Mouse (Mus musculus): ENCODE results near the gene Fgf10. TPM values are rescaled to one million over a fixed set of nuclear protein-coding genes. Genes with fewer than 3 reads are reported as not detected.

Gene Fgf10
- polyA plus RNA-seq, 1 experiment, result 4.5 TPM

DNA sequence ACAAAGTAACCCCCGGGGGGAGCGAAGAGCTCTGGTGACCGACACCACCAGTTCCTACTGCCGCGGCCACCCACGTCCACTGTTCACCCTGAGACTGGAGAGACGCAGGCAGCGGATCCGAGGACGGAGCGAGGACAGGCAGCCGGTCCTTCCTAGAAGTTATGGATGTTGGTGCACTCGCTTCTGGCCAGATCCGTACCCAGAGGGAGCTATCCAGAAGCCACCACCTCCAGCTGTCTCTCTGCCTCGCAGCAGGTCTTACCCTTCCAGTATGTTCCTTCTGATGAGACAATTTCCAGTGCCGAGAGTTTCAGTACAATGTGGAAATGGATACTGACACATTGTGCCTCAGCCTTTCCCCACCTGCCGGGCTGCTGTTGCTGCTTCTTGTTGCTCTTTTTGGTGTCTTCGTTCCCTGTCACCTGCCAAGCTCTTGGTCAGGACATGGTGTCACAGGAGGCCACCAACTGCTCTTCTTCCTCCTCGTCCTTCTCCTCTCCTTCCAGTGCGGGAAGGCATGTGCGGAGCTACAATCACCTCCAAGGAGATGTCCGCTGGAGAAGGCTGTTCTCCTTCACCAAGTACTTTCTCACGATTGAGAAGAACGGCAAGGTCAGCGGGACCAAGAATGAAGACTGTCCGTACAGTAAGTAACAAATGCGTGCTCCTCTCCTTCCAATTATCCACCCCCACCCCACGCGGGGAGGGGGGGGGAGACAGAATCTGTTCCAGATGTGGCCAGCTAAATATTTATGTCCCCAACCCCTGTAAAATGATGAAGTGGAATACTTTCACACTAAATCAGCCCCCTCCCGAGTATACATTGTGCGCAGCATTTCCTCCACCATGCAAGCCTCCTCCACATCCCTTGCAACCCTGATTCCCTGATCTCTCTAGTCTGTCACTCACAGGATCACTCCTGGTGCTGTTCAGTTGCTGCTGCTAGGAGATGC, 45.8 kb downstream of the Fgf10 start:
- Histone ChIP-seq H3K4me1 (ENCODE audit: control insufficient read depth, insufficient read depth, low read length) (no peaks in the 10 kb centered on the region), H3K4me3 (replicated peaks; ENCODE audit: extremely low read depth, low read depth, low read length) (peak overlapping the region; percentile 66)
- no peak for TF ChIP-seq POLR2A (IDR thresholded peaks at IDR 0.05; ENCODE audit: borderline replicate concordance, extremely low read depth, low read depth, low read length)
- no peak for TF ChIP-seq CTCF (IDR thresholded peaks at IDR 0.05; ENCODE audit: insufficient read depth, low read length)
- WGBS, result 3% methylated on average over 31 of the region's 31 CpGs
- DNase-seq, result peak; percentile 11

DNA sequence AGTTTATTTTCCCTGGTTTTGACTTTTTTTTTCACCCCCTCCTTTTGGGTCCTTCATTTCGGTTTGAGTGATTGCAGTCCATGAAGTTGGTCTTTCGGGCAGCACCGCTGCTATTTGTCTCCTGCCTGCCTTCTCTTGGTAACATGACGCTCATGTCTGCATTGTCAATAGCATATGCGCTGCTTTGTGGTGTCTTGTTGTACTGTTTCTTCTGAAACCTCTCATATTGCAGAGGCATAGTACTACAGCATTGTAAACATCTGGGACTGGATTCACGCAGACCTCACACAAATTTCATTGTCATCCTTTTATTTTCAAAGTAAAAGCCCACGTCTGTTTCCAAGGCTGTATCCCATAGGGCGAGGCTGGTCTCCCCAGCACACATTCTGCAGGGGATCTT, 46.7 kb downstream of the Fgf10 start:
- DNase-seq, result no peak
- Histone ChIP-seq H3K4me3 (replicated peaks; ENCODE audit: extremely low read depth, low read depth, low read length) (peak overlapping the region; percentile 51), H3K4me1 (ENCODE audit: control insufficient read depth, insufficient read depth, low read length) (no peaks in the 10 kb centered on the region)
- WGBS, result 11% methylated on average over 8 of the region's 8 CpGs
- TF ChIP-seq CTCF (IDR thresholded peaks at IDR 0.05; ENCODE audit: insufficient read depth, low read length), result no peak
- TF ChIP-seq POLR2A (IDR thresholded peaks at IDR 0.05; ENCODE audit: borderline replicate concordance, extremely low read depth, low read depth, low read length), result no peak

DNA sequence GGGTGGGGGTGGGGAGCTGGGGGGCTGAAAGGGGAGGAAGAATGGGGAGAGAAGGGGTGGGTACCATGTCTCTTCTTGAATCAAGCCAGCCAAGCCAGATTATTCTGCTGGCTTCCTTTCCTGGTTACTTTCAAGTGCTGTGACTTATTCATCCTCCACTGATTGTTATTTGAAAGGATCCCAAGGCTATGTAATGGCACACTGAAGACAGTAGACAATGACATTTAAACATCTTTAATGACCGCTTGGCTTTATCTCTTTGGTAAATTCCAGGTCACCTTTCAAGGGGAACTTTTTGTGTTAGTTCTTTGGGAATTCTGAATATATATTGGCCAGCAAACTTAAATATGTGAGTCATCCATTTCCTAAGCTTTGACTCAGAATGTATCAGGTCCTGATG, 47.1 kb downstream of the Fgf10 start:
- DNase-seq, result no peak
- Histone ChIP-seq H3K4me1 (ENCODE audit: control insufficient read depth, insufficient read depth, low read length) (no peaks in the 10 kb centered on the region), H3K4me3 (replicated peaks; ENCODE audit: extremely low read depth, low read depth, low read length) (peak overlapping the region; percentile 38)
- WGBS, result 48% methylated on average over 1 of the region's 1 CpGs
- TF ChIP-seq POLR2A (IDR thresholded peaks at IDR 0.05; ENCODE audit: borderline replicate concordance, extremely low read depth, low read depth, low read length), result no peak
- no peak for TF ChIP-seq CTCF (IDR thresholded peaks at IDR 0.05; ENCODE audit: insufficient read depth, low read length)

DNA sequence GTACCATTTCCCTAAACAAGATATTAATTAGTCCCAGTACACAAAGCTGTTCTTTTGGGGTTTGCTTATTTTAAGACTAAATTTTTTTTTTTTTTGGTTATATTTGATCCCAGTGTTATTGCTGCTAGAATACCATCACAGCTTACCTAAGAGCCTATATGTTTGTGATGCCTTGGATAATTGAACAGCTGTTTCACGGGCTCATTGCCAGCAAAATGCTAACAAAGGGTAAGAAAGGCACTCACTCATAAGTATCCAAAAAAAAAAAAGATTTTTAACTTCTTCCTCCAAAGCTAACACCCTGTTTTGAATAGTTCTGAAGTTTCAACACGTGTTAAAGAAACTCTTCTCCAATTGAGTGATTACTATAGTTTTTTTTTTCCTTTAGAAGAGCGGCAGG, 48.8 kb downstream of the Fgf10 start:
- Histone ChIP-seq H3K4me3 (replicated peaks; ENCODE audit: extremely low read depth, low read depth, low read length) (no peak overlapping the region), H3K4me1 (ENCODE audit: control insufficient read depth, insufficient read depth, low read length) (no peaks in the 10 kb centered on the region)
- 34% methylated on average over 3 of the region's 3 CpGs for WGBS
- DNase-seq, result no peak
- TF ChIP-seq POLR2A (IDR thresholded peaks at IDR 0.05; ENCODE audit: borderline replicate concordance, extremely low read depth, low read depth, low read length) (no peak), CTCF (IDR thresholded peaks at IDR 0.05; ENCODE audit: insufficient read depth, low read length) (no peak)

DNA sequence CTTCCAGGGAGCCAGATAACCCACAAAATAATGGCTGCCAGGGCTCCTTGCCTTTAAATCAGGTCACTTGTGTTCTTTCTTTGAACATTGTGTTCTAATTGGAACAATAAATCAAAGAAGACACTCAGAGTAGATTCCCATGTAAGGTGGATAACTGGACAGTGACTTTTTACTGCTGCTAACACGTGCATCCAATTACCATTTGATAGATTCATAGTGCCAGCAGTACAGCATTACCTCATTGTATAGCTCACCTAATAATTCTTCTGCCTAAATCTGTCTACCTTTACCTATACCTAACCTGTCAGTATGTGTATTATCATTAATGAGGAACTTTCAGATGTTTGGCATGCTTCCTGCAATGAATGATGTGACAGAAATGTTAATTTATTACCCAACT, 52.1 kb downstream of the Fgf10 start:
- no peak for TF ChIP-seq POLR2A (IDR thresholded peaks at IDR 0.05; ENCODE audit: borderline replicate concordance, extremely low read depth, low read depth, low read length)
- TF ChIP-seq CTCF (IDR thresholded peaks at IDR 0.05; ENCODE audit: insufficient read depth, low read length), result no peak
- no peak for DNase-seq
- WGBS, result 45% methylated on average over 1 of the region's 1 CpGs
- no peaks in the 10 kb centered on the region for H3K4me1 ChIP-seq (ENCODE audit: control insufficient read depth, insufficient read depth, low read length)
- H3K4me3 ChIP-seq (replicated peaks; ENCODE audit: extremely low read depth, low read depth, low read length), result no peak overlapping the region

DNA sequence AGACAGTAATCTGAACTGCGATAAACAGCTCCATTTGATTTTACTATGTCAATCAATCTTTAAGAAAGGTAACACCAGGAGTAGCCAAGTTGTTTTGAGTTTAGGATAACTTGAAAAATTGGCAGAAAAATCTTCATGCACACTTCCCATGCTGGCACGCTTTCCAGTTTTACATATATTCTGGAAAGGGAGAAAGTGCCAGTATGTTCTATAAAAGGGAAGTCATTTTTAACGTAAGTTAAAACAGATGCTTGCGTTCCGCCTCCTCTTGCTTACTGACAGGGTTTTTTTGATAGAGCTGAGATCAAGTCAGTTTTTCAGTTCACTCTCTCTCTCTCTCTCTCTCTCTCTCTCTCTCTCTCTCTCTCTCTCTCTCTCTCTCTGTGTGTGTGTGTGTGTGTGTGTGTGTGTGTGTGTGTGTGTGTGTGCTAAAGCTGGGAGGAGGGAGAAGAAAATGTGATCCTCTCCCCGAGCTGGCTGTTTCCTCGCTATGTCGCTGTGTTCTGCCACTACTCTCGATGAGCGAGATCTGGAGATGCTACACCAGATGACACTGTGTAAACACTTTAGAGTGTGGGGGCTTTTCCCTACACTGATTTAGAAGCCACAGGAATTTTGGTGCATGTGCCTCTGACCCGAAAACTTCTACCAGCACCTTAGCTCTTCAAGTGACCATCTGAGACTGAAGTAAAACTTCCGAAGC, 62.4 kb downstream of the Fgf10 start:
- no peak overlapping the region for H3K4me3 ChIP-seq (replicated peaks; ENCODE audit: extremely low read depth, low read depth, low read length)
- 32% methylated on average over 12 of the region's 12 CpGs for WGBS

DNA sequence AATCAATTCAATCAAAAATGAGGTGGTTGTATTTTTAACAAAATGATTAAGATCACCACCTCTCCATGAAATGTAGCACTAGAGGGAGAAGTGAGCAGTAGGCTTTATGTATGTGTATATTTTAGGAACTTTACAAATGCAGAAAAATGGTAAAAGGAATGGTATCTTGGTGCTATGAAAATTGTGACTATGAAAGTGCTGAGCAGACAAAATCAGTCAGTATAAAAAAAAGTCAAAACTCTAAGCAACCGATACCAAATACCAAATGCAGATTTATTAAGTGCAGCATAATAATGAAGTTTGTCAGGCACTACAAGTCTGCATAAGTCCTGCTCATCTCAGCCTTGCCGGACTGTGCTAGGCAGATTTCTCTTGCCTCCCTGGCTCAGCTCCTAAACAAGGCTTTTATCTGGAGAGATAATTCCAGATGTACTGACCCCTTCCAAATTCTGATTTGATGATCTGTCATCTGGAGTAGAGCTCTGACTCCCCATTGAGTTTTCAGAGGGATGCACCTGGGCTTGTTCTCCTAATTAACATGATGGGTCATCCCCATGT, 70.3 kb downstream of the Fgf10 start:
- no peaks in the 10 kb centered on the region for H3K4me1 ChIP-seq (ENCODE audit: control insufficient read depth, insufficient read depth, low read length)
- TF ChIP-seq CTCF (IDR thresholded peaks at IDR 0.05; ENCODE audit: insufficient read depth, low read length) (no peak), POLR2A (IDR thresholded peaks at IDR 0.05; ENCODE audit: borderline replicate concordance, extremely low read depth, low read depth, low read length) (no peak)
- no peak overlapping the region for H3K4me3 ChIP-seq (replicated peaks; ENCODE audit: extremely low read depth, low read depth, low read length)
- DNase-seq, result no peak
- 56% methylated on average over 2 of the region's 2 CpGs for WGBS

More for the DNA sequence above, 62.4 kb downstream of the Fgf10 start:
- DNase-seq, result no peak
- H3K4me1 ChIP-seq (ENCODE audit: control insufficient read depth, insufficient read depth, low read length), result no peaks in the 10 kb centered on the region
- no peak for TF ChIP-seq POLR2A (IDR thresholded peaks at IDR 0.05; ENCODE audit: borderline replicate concordance, extremely low read depth, low read depth, low read length)
- TF ChIP-seq CTCF (IDR thresholded peaks at IDR 0.05; ENCODE audit: insufficient read depth, low read length), result no peak

DNA sequence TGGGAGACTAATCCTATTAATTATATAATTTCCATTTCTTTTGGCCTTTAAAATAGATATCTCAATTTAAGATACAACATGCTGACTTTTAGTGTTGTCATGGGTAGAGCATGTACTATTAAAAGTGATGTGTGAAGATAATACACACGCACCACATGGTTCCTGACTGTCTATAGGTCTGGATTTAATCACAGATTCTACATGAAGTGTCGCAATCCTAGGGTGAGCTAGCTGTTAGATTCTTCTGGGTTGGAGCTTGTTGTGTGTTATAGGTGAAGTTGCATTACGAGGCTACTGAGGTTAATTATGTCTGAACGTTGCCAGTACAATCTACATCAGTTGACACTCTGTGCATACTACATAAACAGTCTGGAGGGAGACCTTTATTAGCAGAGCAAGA, 73.2 kb downstream of the Fgf10 start:
- H3K4me1 ChIP-seq (ENCODE audit: control insufficient read depth, insufficient read depth, low read length), result no peaks in the 10 kb centered on the region

DNA sequence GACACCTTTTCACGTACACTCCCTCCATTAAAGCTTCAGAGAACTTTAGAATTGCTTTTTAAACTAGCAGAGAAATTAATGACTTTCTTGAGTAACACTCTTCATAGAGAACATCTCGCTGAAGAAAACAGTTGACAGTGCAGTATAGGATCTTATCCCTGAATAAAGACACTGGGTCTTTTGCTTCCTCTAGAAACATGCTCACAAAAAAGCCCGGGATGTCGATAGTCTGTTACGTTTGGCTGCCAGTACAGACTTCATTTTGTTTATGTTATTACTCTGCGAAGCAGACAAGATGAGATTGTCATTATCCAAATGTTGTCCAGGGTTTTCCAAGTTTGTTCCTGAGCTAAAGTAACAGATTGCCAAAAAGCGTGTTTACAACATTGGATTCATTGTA, 75.2 kb downstream of the Fgf10 start:
- H3K4me3 ChIP-seq (replicated peaks; ENCODE audit: extremely low read depth, low read depth, low read length), result no peak overlapping the region
- H3K4me1 ChIP-seq (ENCODE audit: control insufficient read depth, insufficient read depth, low read length), result no peaks in the 10 kb centered on the region
- no peak for DNase-seq
- 39% methylated on average over 7 of the region's 7 CpGs for WGBS
- TF ChIP-seq CTCF (IDR thresholded peaks at IDR 0.05; ENCODE audit: insufficient read depth, low read length) (no peak), POLR2A (IDR thresholded peaks at IDR 0.05; ENCODE audit: borderline replicate concordance, extremely low read depth, low read depth, low read length) (no peak)

More for the DNA sequence above, 73.2 kb downstream of the Fgf10 start:
- WGBS, result 71% methylated on average over 4 of the region's 4 CpGs
- no peak for DNase-seq
- no peak for TF ChIP-seq POLR2A (IDR thresholded peaks at IDR 0.05; ENCODE audit: borderline replicate concordance, extremely low read depth, low read depth, low read length)
- TF ChIP-seq CTCF (IDR thresholded peaks at IDR 0.05; ENCODE audit: insufficient read depth, low read length), result no peak
- H3K4me3 ChIP-seq (replicated peaks; ENCODE audit: extremely low read depth, low read depth, low read length), result no peak overlapping the region
